Mouse (Mus musculus) adrenal gland (tissue): Measurements from ENCODE around the gene Pitpnm2.

Experiments
- intact Hi-C: fragments of 180-260 bp; cut with DNase I; formaldehyde crosslinking; loops from one replicate; pipeline ENCODE4 v1.15.1; 2025

Pitpnm2 gene

DNA sequence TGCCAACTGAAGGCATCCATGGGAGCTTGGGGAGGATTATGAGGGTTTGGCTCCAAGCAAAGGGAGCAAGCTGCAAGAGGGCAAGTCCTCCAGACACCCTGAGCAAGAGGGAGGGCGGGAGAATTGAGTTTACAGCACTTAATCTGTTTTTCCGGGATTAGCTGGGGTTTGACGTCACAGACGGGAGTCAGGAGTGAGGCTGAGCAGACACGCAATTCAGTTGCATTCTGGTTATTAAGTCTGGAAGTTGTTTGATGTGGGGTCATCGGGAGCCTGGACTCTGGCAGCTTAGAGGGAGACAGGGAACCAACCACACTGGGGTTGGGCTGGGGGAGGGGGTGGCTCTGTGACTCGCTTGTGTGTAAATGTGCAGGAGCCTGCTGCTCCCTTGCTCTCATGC is 90.1 kb downstream of the Pitpnm2 start:
- intact Hi-C loops: no loop called here

- intact Hi-C loops: no loop called here
Measured at GRCm38 (mm10) chr5:124158305-124158704, 91.3 kb downstream of the Pitpnm2 start.

DNA sequence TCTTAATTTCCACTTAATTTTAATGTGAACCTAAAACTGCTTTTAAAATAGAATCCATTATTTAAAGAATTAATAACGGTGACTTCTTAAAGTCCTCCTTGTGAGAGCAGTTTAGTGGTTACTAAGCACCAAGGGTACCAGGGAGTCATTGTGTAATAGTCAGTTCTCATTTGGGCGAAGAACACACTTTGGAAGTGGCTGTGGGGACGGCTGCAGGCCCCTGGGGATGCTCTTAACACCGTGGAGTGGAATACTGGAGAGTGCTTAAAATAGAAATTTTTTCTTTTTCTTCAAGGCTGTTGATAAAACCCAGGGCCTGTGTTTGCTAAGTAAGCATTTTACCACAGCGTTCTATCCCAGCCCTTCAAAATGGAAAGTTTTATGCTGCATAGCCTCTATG is 93.6 kb downstream of the Pitpnm2 start:
- intact Hi-C loops: no loop called here

DNA sequence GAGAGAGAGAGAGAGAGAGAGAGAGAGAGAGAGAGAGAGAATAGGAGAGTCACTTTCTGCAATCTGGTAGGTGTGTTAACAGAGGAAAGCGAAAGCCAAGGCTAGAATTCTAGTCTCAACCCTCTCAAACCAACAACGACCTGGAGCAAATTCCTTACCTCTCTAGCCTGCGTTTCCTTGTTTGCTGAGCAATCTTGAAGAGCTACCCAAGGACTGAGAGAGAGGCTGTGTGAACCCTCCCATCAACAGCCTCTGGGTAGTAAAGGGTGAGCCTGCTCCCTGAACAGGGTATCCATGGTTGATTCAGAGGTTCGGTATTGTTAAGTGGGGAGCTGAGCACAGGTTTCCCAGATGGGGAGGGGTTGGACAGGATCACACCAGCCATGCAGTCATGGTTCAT is 96.8 kb downstream of the Pitpnm2 start:
- intact Hi-C loops: no loop called here

- intact Hi-C loops: no loop called here
Measured at GRCm38 (mm10) chr5:124150895-124151294, 98.7 kb downstream of the Pitpnm2 start.

DNA sequence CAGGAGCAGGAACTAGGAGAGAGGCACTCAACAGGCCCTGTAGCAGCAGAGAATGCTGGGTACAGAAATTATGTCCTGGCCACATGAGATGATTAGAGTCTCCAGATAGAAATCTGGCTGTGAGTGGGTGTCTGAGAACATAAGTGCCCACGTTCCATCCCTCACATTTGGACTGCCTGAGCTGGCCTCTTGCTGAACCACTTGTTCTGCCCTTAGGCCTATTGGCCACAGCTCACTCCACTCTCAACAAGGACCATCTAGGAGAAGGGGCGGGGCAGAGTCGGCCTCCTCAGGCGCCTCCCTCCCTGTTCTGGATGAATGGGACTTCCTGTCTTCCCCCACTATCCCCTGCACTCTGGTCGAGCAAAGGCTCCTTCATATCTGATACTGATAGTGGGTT is 100.5 kb downstream of the Pitpnm2 start:
- intact Hi-C loops: no loop called here

GRCm38 (mm10) chr5:124138066-124138465 is 111.5 kb downstream of the Pitpnm2 start:
- intact Hi-C loops: no loop called here

- intact Hi-C loops: no loop called here
Measured at GRCm38 (mm10) chr5:124134261-124134660, 115.3 kb downstream of the Pitpnm2 start.

GRCm38 (mm10) chr5:124125093-124125492 is 124.5 kb downstream of the Pitpnm2 start:
- intact Hi-C loops: no loop called here

- intact Hi-C loops: no loop called here
Measured at GRCm38 (mm10) chr5:124122357-124122756, 127.2 kb downstream of the Pitpnm2 start.

GRCm38 (mm10) chr5:124119204-124119603 is 130.4 kb downstream of the Pitpnm2 start:
- intact Hi-C loops: no loop called here

- intact Hi-C loops: no loop called here
Measured at GRCm38 (mm10) chr5:124115990-124116845, 133.3 kb downstream of the Pitpnm2 start, which contains the start of gene Arl6ip4. Gene Arl6ip4 (plus strand): TSS chr5:124116089.

DNA sequence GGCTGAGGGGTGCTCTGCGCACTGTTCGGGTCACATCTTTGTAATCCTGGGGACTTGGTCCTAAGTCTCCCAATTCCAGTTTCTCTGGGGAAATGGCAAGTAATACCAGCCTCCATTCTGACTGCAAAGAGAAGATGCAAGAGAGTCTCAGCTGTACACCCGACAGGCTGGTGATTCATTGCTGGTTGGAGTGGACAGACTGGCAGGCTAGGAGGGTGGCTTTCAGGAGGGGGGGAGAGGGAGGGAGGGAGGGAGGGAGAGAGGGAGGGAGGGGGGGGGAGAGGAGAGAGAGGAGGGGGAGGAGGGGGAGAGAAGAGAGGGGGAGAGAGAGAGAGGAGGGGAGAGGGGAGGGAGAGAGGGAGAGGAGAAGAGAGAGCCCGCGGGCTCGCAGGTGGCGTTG is 134.0 kb downstream of the Pitpnm2 start:
- intact Hi-C loops: no loop called here

DNA sequence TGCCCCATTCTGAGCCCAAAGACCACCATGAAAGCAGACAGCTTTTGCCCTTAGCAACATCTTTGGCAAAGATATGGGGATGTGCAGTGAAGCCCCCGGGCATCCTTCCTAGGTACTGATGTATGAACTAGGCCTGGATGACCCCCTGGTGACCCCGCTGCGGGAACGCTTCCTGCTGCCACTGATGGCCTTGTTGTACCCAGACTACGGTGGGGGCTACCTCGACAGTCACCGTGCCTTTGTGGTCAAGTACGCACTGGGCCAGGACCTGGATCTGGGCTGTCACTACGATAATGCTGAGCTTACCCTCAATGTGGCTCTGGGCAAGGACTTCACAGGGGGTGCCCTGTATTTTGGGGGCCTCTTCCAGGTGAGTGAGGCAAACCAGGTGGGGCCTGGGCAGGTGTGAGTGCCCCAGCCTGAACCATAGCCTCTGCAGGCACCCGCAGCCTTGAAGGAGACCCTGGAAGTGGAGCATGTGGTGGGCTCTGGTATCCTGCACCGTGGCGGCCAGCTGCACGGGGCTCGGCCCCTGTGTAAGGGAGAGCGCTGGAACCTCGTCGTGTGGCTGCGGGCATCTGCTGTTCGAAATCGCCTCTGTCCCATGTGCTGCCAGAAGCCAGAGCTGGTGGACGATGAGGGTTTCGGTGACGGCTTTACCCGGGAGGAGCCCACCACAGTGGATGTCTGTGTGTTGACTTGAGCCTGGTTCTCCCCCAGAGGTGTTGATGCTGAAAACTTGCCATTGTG is 135.1 kb downstream of the Pitpnm2 start:
- intact Hi-C loops: no loop called here

GRCm38 (mm10) chr5:124113030-124113429 is 136.5 kb downstream of the Pitpnm2 start:
- intact Hi-C loops: no loop called here

DNA sequence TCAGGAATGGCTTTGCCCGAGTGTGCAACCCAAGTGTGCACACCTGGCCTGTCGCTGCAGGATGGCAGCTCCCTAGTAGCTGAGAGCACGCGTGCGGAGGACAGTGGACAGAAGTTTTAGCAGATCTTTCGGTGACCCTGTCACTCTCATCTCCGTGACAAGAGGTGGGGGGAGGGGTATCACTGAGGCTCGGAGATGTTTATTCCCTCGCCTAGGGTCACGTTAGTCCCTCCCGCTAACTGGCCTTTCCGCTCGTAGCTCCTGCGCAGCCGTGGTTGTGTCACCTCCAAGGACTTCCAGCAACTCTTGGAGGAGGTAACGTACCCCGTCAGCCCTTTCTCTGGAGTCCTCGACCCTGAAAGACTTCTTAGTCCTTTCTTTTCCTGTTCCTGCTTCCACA is 137.0 kb downstream of the Pitpnm2 start:
- intact Hi-C loops: no loop called here

- intact Hi-C loops: no loop called here
Measured at GRCm38 (mm10) chr5:124111742-124112497, 137.6 kb downstream of the Pitpnm2 start, which contains the start of gene Ogfod2. Gene Ogfod2 (plus strand): TSS chr5:124112297.

DNA sequence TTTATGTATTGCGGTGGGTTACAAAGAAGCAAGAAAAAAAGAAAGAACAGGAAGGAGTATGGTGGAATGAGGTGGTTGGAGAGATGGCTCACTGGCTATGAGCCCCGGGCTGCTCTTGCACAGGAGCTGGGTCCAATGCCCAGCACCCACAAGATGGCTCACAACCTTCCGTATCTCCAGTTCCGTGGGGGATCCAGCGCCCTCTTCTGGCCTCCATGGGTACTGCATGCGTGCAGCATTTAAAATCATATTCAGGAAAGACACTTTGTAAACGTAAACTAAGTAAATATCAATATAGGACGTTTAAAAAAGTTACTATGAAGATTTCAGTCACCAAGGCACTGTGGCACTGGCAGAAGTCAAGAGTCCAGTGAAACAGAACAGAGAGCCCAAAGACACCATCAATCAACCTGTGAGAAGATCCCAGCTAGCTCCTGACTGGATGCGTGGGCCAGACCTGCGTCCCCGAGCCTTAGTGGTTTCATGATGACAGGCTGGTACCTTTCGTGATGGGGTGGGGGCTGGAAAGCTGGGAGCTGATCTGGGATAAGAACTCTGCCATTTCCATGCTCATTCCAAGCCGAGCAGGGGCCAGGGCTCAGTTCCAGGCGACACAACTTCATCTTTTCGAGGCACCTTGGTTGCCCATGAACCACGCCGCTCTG is 138.4 kb downstream of the Pitpnm2 start:
- intact Hi-C loops: no loop called here

DNA sequence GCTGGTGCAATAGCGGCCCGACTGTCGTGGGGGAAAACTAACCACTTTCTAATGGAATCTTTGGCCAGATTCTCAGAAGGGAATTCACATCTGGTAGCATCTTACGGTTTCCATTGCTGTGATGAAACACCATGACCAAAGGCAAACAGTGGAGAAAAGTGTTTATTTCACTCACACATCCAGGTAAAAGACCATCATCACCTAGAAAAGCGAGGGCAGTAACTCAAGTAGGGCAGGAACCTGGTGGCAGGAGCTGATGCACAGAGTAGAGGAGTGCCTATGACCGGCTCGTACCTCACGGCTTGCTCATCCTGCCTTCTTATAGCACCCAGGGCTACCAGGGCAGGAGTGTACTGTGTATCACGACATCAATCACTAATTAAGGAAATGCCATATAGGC is 146.0 kb downstream of the Pitpnm2 start:
- intact Hi-C loops: no loop called here

GRCm38 (mm10) chr5:124103020-124103419 is 146.5 kb downstream of the Pitpnm2 start:
- intact Hi-C loops: no loop called here

GRCm38 (mm10) chr5:124102326-124102725 is 147.2 kb downstream of the Pitpnm2 start:
- intact Hi-C loops: no loop called here
